Comparison of ENCODE assay signal across 14 mouse cellular contexts in genomic region chr16:94379386-94379785, GRCm38 (mm10). TPM values are rescaled to one million over a fixed set of nuclear protein-coding genes. Genes with fewer than 3 reads are reported as not detected.
"Had no signal": no experiment of that assay in that cellular context is flagged by ENCODE, and none has a peak within 500 bp of the region (broad histone marks: within the 10 kb centered on the region; RNA-seq: fewer than 3 reads in every experiment).

No protein-coding gene starts in this region.

- H3K36me3 ChIP-seq: limb, embryonic 15.5 days; midbrain, embryonic 13.5 days had no signal

- H3K4me2 ChIP-seq: limb, embryonic 15.5 days; liver, embryonic 11.5 days; lung, embryonic 14.5 days; midbrain, embryonic 13.5 days had no signal

- H3K4me3 ChIP-seq: layer of hippocampus, adult 2 months; limb, embryonic 15.5 days; midbrain, embryonic 10.5 days; midbrain, embryonic 13.5 days had no signal

- DNase-seq: kidney, postnatal 25 days; layer of hippocampus, adult 9-11 months; liver, postnatal 0 days; lung, embryonic 14.5 days; thymus, adult 2 months; thymus, postnatal 14 days; thymus, postnatal 4 days had no signal

- H3K27me3 ChIP-seq: limb, embryonic 15.5 days; megakaryocyte, embryonic 14.5 days; midbrain, embryonic 13.5 days had no signal

RNA-seq across cellular contexts. Expression of gene Ripply3, which starts 51.2 kb away (rescaled TPM):
- polyA plus RNA-seq: macrophage had no signal
